Comparison of ENCODE assay signal across 8 mouse cellular contexts in the genomic region with DNA sequence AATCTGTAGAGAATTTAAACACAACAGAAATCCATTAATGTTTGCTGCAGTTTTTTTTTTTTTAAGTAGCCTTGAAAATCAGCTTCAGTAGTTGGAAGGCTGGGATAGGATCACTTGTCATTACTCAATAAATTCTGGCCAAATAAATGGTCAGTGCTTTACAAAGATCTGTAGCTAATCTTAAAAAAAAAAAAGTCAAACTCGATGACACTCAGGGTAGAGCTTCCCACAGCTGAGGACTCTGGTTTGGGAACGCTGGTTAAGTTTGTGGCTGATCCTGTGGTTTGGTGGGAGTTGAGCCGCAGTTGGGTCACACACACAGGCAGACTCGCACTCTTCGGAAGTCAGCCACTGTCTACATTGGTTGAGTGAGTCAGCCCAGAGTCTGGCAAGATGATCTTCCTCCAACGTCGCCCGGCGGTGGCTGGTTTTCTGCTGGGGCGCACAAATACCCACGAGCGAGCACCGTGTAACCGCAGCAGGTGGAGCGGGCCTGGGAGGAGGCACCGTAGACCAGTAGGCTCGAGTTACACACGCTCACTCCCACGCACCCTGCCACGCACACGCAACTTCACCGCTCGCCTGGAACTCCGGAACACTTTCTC.
DNase-seq lines count a peak whose midpoint lies in the region; ATAC-seq and TF ChIP-seq lines count a peak whose summit lies in the region.

No protein-coding gene starts in this region.

- H3K79me2 ChIP-seq in C2C12 (ENCODE audit: control insufficient read depth, insufficient read depth), result peaks cover 69% of the 10 kb centered on the region

- under 1% methylated on average over 24 of the region's 24 CpGs for WGBS in limb, embryonic 10.5 days
- WGBS in midbrain, embryonic 10.5 days, result under 1% methylated on average over 24 of the region's 24 CpGs
- WGBS in stomach, embryonic 15.5 days, result under 1% methylated on average over 24 of the region's 24 CpGs

- H3K4me1 ChIP-seq in limb, embryonic 10.5 days, result peaks cover 52% of the 10 kb centered on the region
- peaks cover 51% of the 10 kb centered on the region for H3K4me1 ChIP-seq in midbrain, embryonic 10.5 days
- peaks cover 26% of the 10 kb centered on the region for H3K4me1 ChIP-seq in stomach, embryonic 15.5 days

- H3K36me3 ChIP-seq in C2C12 (ENCODE audit: control insufficient read depth, insufficient read depth), result peaks cover 15% of the 10 kb centered on the region
- no peaks in the 10 kb centered on the region for H3K36me3 ChIP-seq in limb, embryonic 10.5 days
- H3K36me3 ChIP-seq in midbrain, embryonic 10.5 days, result no peaks in the 10 kb centered on the region
- no peaks in the 10 kb centered on the region for H3K36me3 ChIP-seq in stomach, embryonic 15.5 days

- ATAC-seq in stomach, embryonic 15.5 days (ENCODE audit: insufficient read depth, low FRiP score, low read depth), result no peak

- intact Hi-C loops in heart, postnatal 14 days (cut with DNase I), result loop anchor here (5.0 kb wide), 1 partner anchor 131 kb away; a partner anchor contains a TSS

- H3K9ac ChIP-seq in stomach, embryonic 15.5 days, result no peak overlapping the region

- no peaks in the 10 kb centered on the region for H3K9me3 ChIP-seq in limb, embryonic 10.5 days (replicated peaks)
- no peaks in the 10 kb centered on the region for H3K9me3 ChIP-seq in midbrain, embryonic 10.5 days (replicated peaks)
- no peaks in the 10 kb centered on the region for H3K9me3 ChIP-seq in stomach, embryonic 15.5 days

- peaks cover 53% of the 10 kb centered on the region for H3K79me3 ChIP-seq in C2C12 (ENCODE audit: low read depth)

- no peaks in the 10 kb centered on the region for H3K27me3 ChIP-seq in C2C12 (ENCODE audit: control insufficient read depth, insufficient read depth, insufficient read length)
- peaks cover 98% of the 10 kb centered on the region for H3K27me3 ChIP-seq in limb, embryonic 10.5 days (ENCODE audit: low read depth, poor library complexity, severe bottlenecking)
- H3K27me3 ChIP-seq in midbrain, embryonic 10.5 days (ENCODE audit: low read depth, poor library complexity, severe bottlenecking), result peaks cover 100% of the 10 kb centered on the region
- H3K27me3 ChIP-seq in stomach, embryonic 15.5 days (replicated peaks), result peaks cover 36% of the 10 kb centered on the region

- no peak for TF ChIP-seq CTCF in C2C12 (IDR thresholded peaks at IDR 0.05; ENCODE audit: control insufficient read depth, insufficient read depth, insufficient read length)

- DNase-seq in adipocyte (ENCODE audit: low spot score), result peak; percentile 61
- peak; percentile 80 for DNase-seq in fibroblast of lung, adult 2 months (ENCODE audit: low read depth)
- DNase-seq in heart, postnatal 14 days, result peak; percentile 24 to 33
- DNase-seq in limb, embryonic 10.5 days (ENCODE audit: low spot score), result peak; percentile 61
- peak; percentile 58 for DNase-seq in midbrain, embryonic 10.5 days (ENCODE audit: low spot score)
- DNase-seq in layer of hippocampus, adult 8-10 months (ENCODE audit: low spot score in 2 of 2), result no peak

- H3K27ac ChIP-seq in limb, embryonic 10.5 days, result no peak overlapping the region
- H3K27ac ChIP-seq in midbrain, embryonic 10.5 days (replicated peaks), result no peak overlapping the region
- H3K27ac ChIP-seq in stomach, embryonic 15.5 days, result peak overlapping the region; percentile 24; the same call in 1 of the 2 replicates

- H3K4me2 ChIP-seq in stomach, embryonic 15.5 days, result peak overlapping the region; percentile 92

- H3K4me3 ChIP-seq in C2C12 (ENCODE audit: insufficient read depth, poor library complexity, severe bottlenecking), result peak overlapping the region; percentile 80
- peak overlapping the region; percentile 69 for H3K4me3 ChIP-seq in limb, embryonic 10.5 days
- peak overlapping the region; percentile 69 for H3K4me3 ChIP-seq in midbrain, embryonic 10.5 days
- H3K4me3 ChIP-seq in stomach, embryonic 15.5 days (replicated peaks), result peak overlapping the region; percentile 49

- peak overlapping the region; percentile 26 for H3ac ChIP-seq in C2C12 (ENCODE audit: control insufficient read depth, insufficient read length, low read depth)

TF ChIP-seq in C2C12, 6 proteins besides CTCF, POLR2A, EP300 and RAD21:
- TF ChIP-seq MYOG (IDR thresholded peaks at IDR 0.05; ENCODE audit: control insufficient read depth, extremely low read depth, insufficient read length) (no peak), MAX (IDR thresholded peaks at IDR 0.05) (peak; percentile 70), CEBPB (IDR thresholded peaks at IDR 0.05; ENCODE audit: low read depth) (no peak), USF1 (IDR thresholded peaks at IDR 0.05; ENCODE audit: low read depth) (no peak), FOSL1 (IDR thresholded peaks at IDR 0.05; ENCODE audit: insufficient read depth, low read length, poor library complexity, severe bottlenecking) (peak; percentile 42), MYOD1 (IDR thresholded peaks at IDR 0.05; ENCODE audit: control insufficient read depth, insufficient read length, low read depth) (peak; percentile 84)

Comparison
In these comparisons a context has a peak if more than half of its experiments do, and no peak if none do; other contexts are left out.
1. DNase-seq: peak in adipocyte (single experiment), fibroblast of lung, adult 2 months (single experiment), heart, postnatal 14 days (2 of 2), limb, embryonic 10.5 days (single experiment) and midbrain, embryonic 10.5 days (single experiment); none in layer of hippocampus, adult 8-10 months (0 of 2).
2. Peak in every context shown above with its lines, with median percentiles within 50 percentile points of each other: H3K4me3 ChIP-seq.